Mouse (Mus musculus) small intestine, adult 2 months (tissue): ENCODE results near the gene Arid3c. TPM values are rescaled to one million over a fixed set of nuclear protein-coding genes. Genes with fewer than 3 reads are reported as not detected.
"Not testable (repeated sequence)": the region's sequence is repeated elsewhere in the genome, so short reads cannot be mapped to it uniquely, and the experiment has no call there.

Experiments
- H3K27ac ChIP-seq: fragments of 200-500 bp; 2 replicates; pipeline ENCODE4 v1.5.1; 2012; ENCODE audit warnings: low read depth, low read length, control low read depth, inconsistent platforms; ENCODE audit not compliant: insufficient read depth
- H3K27me3 ChIP-seq: fragments of 200-500 bp; 2 replicates; pipeline ENCODE4 v1.6.1; 2012; ENCODE audit warnings: mild to moderate bottlenecking, moderate library complexity, low read length, inconsistent platforms; ENCODE audit not compliant: control insufficient read depth, insufficient read depth
- H3K36me3 ChIP-seq: fragments of 200-500 bp; 2 replicates; pipeline ENCODE4 v1.6.1; 2012; ENCODE audit warnings: mild to moderate bottlenecking, low read length, control low read depth, inconsistent platforms; ENCODE audit not compliant: control insufficient read depth, insufficient read depth
- H3K4me1 ChIP-seq: fragments of 200-500 bp; 2 replicates; pipeline ENCODE4 v1.6.1; 2012; ENCODE audit warnings: low read length, inconsistent platforms, mixed read lengths; ENCODE audit not compliant: control insufficient read depth, insufficient read depth, insufficient read length
- H3K4me3 ChIP-seq: fragments of 200-500 bp; 2 replicates; pipeline ENCODE4 v1.5.1; 2012; ENCODE audit warnings: low read depth, mild to moderate bottlenecking, control low read depth, inconsistent platforms, low read length, moderate library complexity
- CTCF ChIP-seq: fragments of 200-500 bp; IDR thresholded peaks from 2 replicates; pipeline ENCODE4 v1.5.1; 2012; ENCODE audit warnings: low read depth, mild to moderate bottlenecking, control low read depth, inconsistent platforms, low read length, moderate library complexity, mixed read lengths; ENCODE audit not compliant: insufficient replicate concordance, insufficient read length; ENCODE audit errors: extremely low read depth
- POLR2A ChIP-seq: fragments of 200-500 bp; IDR thresholded peaks from 2 replicates; pipeline ENCODE4 v1.6.1; 2012; ENCODE audit warnings: low read depth, mild to moderate bottlenecking, control low read depth, inconsistent platforms, low read length, moderate library complexity
- WGBS: fragments of 180-500 bp; shearing (Covaris S2); methylation state at CpG from one replicate; pipeline ENCODE4 v1.1.7; 2018; 5-methylcytosine and 5-hydroxymethylcytosine counted together
- polyA plus RNA-seq: library from polyadenylated mRNA; depleted of rRNA; stranded (reverse); fragments of >200 nt; gene quantifications from 2 replicates; pipeline ENCODE4 v1.2.3, GENCODE M21; 2012

Arid3c gene
- polyA plus RNA-seq, 1 experiment, result 0.09 TPM

DNA sequence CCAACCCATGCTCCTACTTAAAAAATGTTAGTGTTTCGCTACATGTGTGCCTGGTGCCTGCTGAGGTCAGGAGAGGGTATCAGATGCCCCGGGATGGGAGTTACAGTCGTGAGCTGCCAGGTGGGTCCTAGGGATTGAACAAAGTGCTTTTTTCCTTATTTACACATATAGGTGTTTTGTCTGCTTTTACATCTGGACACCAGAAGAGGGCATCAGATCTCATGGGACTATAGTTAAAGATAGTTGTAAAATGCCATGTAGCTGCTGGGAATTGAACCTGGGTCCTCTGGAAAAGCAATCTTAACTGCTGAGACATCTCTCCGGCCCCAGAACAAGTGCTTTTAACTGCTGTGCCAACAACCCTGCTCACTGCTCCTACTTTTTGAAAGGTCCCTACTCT, 20.7 kb downstream of the Arid3c start:
- Histone ChIP-seq H3K27me3 (no peaks in the 10 kb centered on the region; the same call in 1 of the 2 replicates), H3K4me1 (peaks cover 12% of the 10 kb centered on the region), H3K36me3 (no peaks in the 10 kb centered on the region), H3K27ac (no peak overlapping the region), H3K4me3 (no peak overlapping the region)
- 57% methylated on average over 4 of the region's 4 CpGs for WGBS
- TF ChIP-seq CTCF, result no peak
- TF ChIP-seq POLR2A, result no peak

GRCm38 (mm10) chr4:41708192-41708745, 22.7 kb downstream of the Arid3c start:
- H3K27me3 ChIP-seq, result no peaks in the 10 kb centered on the region; the same call in 1 of the 2 replicates
- TF ChIP-seq POLR2A, result no peak
- no peak for TF ChIP-seq CTCF
- whole genome bisulfite sequencing, result 22% methylated on average over 8 of the region's 8 CpGs
- H3K36me3 ChIP-seq, result no peaks in the 10 kb centered on the region
- H3K27ac ChIP-seq, result no peak overlapping the region
- H3K4me1 ChIP-seq, result peaks cover 9% of the 10 kb centered on the region
- H3K4me3 ChIP-seq, result no peak overlapping the region

DNA sequence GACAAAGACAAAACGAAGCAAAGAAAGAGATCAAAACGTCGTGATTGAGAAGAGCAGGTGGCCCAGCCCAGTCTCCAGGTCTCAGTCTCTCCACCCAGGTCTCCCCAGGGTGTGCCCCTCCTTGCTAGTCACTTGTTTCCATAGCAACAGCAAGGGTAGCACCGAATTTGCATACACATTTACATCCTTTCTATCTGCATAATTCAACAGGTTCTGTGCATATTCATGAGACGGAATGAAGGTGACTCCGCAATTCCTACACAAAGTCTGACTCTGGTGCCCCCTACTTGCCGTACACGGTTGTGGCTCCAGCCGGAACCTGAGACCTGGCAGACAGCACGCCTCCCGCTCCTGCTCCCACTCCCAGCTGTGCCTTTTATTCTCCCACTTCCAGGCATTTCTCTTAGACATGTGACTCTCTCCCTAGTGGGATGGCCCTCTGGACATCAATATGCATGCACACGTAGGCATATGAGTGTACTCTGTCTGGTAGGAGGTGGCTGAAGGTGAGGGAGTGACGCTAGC, 23.9 kb downstream of the Arid3c start:
- H3K27ac ChIP-seq, result no peak overlapping the region
- peaks cover under 1% of the 10 kb centered on the region; the same call in 1 of the 2 replicates for H3K4me1 ChIP-seq
- 7% methylated on average over 13 of the region's 13 CpGs for WGBS
- no peak overlapping the region for H3K4me3 ChIP-seq
- peak; percentile 52 for TF ChIP-seq CTCF
- no peak for TF ChIP-seq POLR2A
- H3K36me3 ChIP-seq, result no peaks in the 10 kb centered on the region
- H3K27me3 ChIP-seq, result no peaks in the 10 kb centered on the region; the same call in 1 of the 2 replicates

GRCm38 (mm10) chr4:41705922-41706754, 24.8 kb downstream of the Arid3c start:
- Histone ChIP-seq H3K27ac (no peak overlapping the region), H3K4me3 (no peak overlapping the region), H3K36me3 (no peaks in the 10 kb centered on the region), H3K4me1 (no peaks in the 10 kb centered on the region), H3K27me3 (no peaks in the 10 kb centered on the region; the same call in 1 of the 2 replicates)
- no peak for TF ChIP-seq CTCF
- TF ChIP-seq POLR2A, result no peak
- WGBS, result 53% methylated on average over 19 of the region's 19 CpGs

GRCm38 (mm10) chr4:41704651-41705050, 26.3 kb downstream of the Arid3c start:
- no peak overlapping the region for H3K4me3 ChIP-seq
- no peak for TF ChIP-seq CTCF
- no peak for TF ChIP-seq POLR2A
- 11% methylated on average over 5 of the region's 5 CpGs for WGBS
- H3K27ac ChIP-seq, result no peak overlapping the region
- H3K27me3 ChIP-seq, result no peaks in the 10 kb centered on the region; the same call in 1 of the 2 replicates
- H3K4me1 ChIP-seq, result no peaks in the 10 kb centered on the region
- no peaks in the 10 kb centered on the region for H3K36me3 ChIP-seq

- 85% methylated on average over 2 of the region's 2 CpGs for WGBS
These were observed 28.7 kb downstream of the Arid3c start for GRCm38 (mm10) chr4:41702226-41702625.

GRCm38 (mm10) chr4:41700224-41700623, 30.7 kb downstream of the Arid3c start:
- H3K36me3 ChIP-seq, H3K4me3 ChIP-seq, H3K27me3 ChIP-seq, H3K4me1 ChIP-seq, H3K27ac ChIP-seq: not testable (repeated sequence)
- 76% methylated on average over 7 of the region's 8 CpGs for WGBS

More at GRCm38 (mm10) chr4:41702226-41702625, 28.7 kb downstream of the Arid3c start:
- H3K27ac ChIP-seq, H3K36me3 ChIP-seq, H3K4me3 ChIP-seq, H3K27me3 ChIP-seq, H3K4me1 ChIP-seq: not testable (repeated sequence)

- H3K36me3 ChIP-seq, H3K27me3 ChIP-seq, H3K4me1 ChIP-seq, H3K4me3 ChIP-seq, H3K27ac ChIP-seq: not testable (repeated sequence)
- WGBS, result 82% methylated on average over 10 of the region's 10 CpGs
These were observed 31.2 kb downstream of the Arid3c start, which contains the start of gene Il11ra1 for GRCm38 (mm10) chr4:41699783-41700182. Gene Il11ra1, plus strand, starts transcription at chr4:41699989.

GRCm38 (mm10) chr4:41698421-41699016, 32.4 kb downstream of the Arid3c start:
- not testable (repeated sequence) for H3K27ac ChIP-seq, H3K36me3 ChIP-seq, H3K4me3 ChIP-seq, H3K27me3 ChIP-seq, H3K4me1 ChIP-seq
- WGBS, result 12% methylated on average over 27 of the region's 32 CpGs
